Mouse (Mus musculus) E14TG2a.4 (cell line): ENCODE results near the gene Ppm1j.

Experiments used
- CTCF ChIP-seq: conservative IDR thresholded peaks from 2 replicates; pipeline ENCODE4 v1.5.1; 2014; ENCODE audit warnings: low read length
- NANOG ChIP-seq: IDR thresholded peaks from 2 replicates; pipeline ENCODE4 v1.6.1; 2014; ENCODE audit warnings: borderline replicate concordance, low read length, mixed read lengths
- POU5F1 ChIP-seq: IDR thresholded peaks from 2 replicates; pipeline ENCODE4 v1.6.1; 2014; ENCODE audit warnings: low read length, borderline replicate concordance

DNA sequence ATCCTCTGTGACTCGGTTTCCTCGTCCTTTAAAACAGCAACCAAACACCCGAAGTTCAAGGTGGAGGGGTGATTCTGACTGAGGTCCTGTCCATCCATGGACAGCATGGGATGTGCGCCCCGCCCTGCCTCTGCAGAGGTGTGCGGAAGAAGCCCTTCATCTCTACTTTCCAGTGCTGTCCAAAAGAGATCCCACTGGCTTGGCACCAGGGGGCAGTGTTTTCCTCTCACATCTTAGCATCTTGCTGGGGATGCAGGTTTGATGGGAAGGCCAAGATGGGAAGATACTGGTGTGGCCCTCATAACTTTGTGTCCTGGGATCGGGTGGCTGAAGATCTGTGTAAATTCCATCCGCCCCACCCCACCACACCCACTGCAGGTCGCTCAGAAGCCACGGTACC is 10.8 kb upstream of the Ppm1j start:
- TF ChIP-seq CTCF = peak; percentile 78
- TF ChIP-seq NANOG = no peak
- TF ChIP-seq POU5F1 = no peak
